Mouse (Mus musculus) spleen, adult 10 weeks (tissue): Measurements from ENCODE around the gene 2300002M23Rik. TPM values are rescaled to one million over a fixed set of nuclear protein-coding genes. Genes with fewer than 3 reads are reported as not detected.

Experiments
- polyA plus RNA-seq: library from polyadenylated mRNA; stranded (reverse); fragments of 350-450 nt; fragmentation: Illumina TruSeq; extraction: RNeasy Lipid Tissue Mini Kit (QIAGEN cat#74804); gene quantifications from one replicate; pipeline ENCODE4 v1.2.3, GENCODE M21; 2015; ENCODE audit warnings: low replicate concordance; ENCODE audit not compliant: insufficient read depth

2300002M23Rik gene
- not detected for polyA plus RNA-seq

DNA sequence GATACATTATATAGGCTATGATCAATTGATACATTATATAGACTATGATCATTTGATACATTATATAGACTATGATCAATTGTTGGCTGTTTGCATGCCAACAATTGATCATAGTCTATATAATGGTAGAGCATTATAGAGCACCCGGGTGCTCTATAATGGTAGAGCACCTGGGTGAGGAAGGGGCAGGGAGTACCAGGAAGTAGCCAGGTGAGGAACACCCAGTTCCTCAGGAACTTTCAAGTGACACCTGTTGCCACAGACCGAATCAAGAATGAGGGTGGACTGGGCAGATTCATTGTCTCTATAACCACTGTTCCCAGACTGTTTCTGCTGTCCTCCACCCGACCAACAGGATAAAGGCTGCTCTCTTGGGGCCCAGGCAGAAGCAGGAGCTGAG lies at the start of gene 2300002M23Rik:
2300002M23Rik (plus strand) TSS at position 301 of the 400 bp plus-strand sequence.

DNA sequence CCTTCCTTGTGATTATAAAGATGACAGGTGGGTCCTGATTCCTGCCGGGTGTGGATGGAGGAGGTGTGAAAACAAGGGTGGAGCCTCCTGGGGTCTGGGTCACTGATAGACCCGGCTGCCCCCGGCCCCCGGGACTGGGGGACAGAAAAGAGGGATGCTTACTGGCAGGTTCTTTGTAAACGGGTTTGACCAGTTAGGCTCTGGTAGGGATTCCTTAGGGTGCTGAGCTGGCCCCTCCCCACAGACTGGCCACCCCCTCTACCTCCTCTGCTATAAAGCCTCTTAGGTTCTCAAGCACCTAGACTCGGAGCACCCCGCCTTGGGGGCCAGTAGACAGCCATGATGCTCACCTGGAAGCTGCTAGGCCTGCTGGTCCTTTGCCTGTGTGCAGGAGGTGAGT lies 34.3 kb upstream of the 2300002M23Rik start, which contains the start of gene Psors1c2:
Psors1c2 (plus strand) TSS at position 301 of the 400 bp plus-strand sequence.

DNA sequence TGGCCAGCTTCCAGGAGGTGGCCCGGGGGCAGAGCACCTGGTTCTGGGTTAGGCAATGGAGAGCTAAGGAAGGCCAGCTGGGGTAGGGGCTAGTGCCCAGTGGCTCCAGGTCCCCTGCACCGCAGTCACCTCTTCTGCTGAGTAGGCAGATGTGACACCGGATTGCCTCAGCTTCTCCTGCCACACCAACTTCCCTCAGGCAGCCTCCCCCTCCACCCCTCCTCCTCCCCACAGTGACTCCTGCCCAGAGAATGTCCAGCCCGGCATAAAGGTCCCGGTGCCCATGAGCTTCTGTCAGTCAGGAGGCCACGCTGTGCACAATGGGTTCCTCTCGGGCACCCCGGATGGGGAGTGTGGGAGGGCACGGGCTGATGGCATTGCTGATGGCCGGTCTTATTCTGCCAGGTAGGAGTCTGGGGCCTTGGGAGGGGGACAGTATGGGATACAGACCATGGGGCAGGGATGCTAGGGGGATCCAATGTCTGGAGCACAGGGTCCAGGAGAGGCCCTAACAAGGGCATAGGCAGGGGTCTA lies 15.3 kb upstream of the 2300002M23Rik start, which contains the start of gene Cdsn:
Cdsn (plus strand) TSS at position 248 of the 534 bp plus-strand sequence.

DNA sequence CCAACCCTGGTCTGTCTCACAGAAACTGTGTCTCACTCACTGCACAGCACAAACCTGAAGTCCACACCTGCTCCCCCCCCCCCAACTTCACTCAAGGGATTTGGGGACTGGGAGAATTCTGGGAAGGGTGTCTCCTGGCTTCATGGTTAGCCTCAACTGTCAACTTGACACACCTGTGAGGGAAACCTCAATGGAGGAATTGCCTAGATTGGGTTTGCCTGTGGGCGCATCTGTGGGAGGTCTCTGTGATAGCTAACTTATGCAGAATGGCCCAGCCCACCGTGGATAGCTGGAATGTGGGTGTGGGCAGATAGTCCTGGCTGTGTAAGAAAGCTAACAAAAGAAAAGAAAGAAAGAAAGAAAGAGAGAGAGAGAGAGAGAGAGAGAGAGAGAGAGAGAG lies 34.0 kb downstream of the 2300002M23Rik start, which contains the start of gene Sfta2:
Sfta2 (plus strand) TSS at position 301 of the 400 bp plus-strand sequence.

Other genes starting within 250 kb of the 2300002M23Rik start
- not detected for gene H2-Q1, start 247.0 kb upstream of the 2300002M23Rik start, polyA plus RNA-seq
- gene H2-Q2, start 225.2 kb upstream of the 2300002M23Rik start, polyA plus RNA-seq = 0.76 TPM
- gene H2-Q4, start 187.8 kb upstream of the 2300002M23Rik start, polyA plus RNA-seq = 233 TPM
- gene H2-Q6, start 142.6 kb upstream of the 2300002M23Rik start, polyA plus RNA-seq = 354 TPM
- gene H2-Q7, start 128.3 kb upstream of the 2300002M23Rik start, polyA plus RNA-seq = 333 TPM
- 14.7 TPM for gene H2-Q10, start 97.4 kb upstream of the 2300002M23Rik start, polyA plus RNA-seq
- not detected for gene Pou5f1, start 61.4 kb upstream of the 2300002M23Rik start, polyA plus RNA-seq
- 11.4 TPM for gene Tcf19, start 50.6 kb upstream of the 2300002M23Rik start, polyA plus RNA-seq
- gene Cchcr1, start 50.4 kb upstream of the 2300002M23Rik start, polyA plus RNA-seq = 4.5 TPM
- not detected for gene Psors1c2, start 34.2 kb upstream of the 2300002M23Rik start, polyA plus RNA-seq
- not detected for gene Cdsn, start 15.3 kb upstream of the 2300002M23Rik start, polyA plus RNA-seq
- gene Sfta2, start 34.1 kb downstream of the 2300002M23Rik start, polyA plus RNA-seq = not detected
- not detected for gene Gm9573, start 59.2 kb downstream of the 2300002M23Rik start, polyA plus RNA-seq
- gene Mucl3, start 76.2 kb downstream of the 2300002M23Rik start, polyA plus RNA-seq = not detected
- 10.5 TPM for gene Vars2, start 100.1 kb downstream of the 2300002M23Rik start, polyA plus RNA-seq
- gene Gtf2h4, start 106.3 kb downstream of the 2300002M23Rik start, polyA plus RNA-seq = 8.0 TPM
- gene Ddr1, start 137.2 kb downstream of the 2300002M23Rik start, polyA plus RNA-seq = 5.6 TPM